Mouse (Mus musculus) CH12.LX (cell line): ENCODE measurements around the gene 4833427G06Rik.

Source experiments
- CHD1 ChIP-seq: IDR thresholded peaks from 2 replicates; pipeline ENCODE4 v1.6.1; 2012; ENCODE audit warnings: low read depth, low read length, improper control_type of control experiment, inconsistent platforms
- CTCF ChIP-seq, 2 experiments: IDR thresholded peaks in 1 of 2; conservative IDR thresholded peaks in 1 of 2; 2 replicates each; pipeline ENCODE4 v1.5.1; 2011 to 2012; ENCODE audit warnings: low read depth in 2 of 2, low read length in 2 of 2, improper control_type of control experiment in 1 of 2, inconsistent platforms in 1 of 2, mild to moderate bottlenecking in 1 of 2, moderate library complexity in 1 of 2
- EP300 ChIP-seq: IDR thresholded peaks from 2 replicates; pipeline ENCODE4 v1.6.1; 2011; ENCODE audit warnings: low read length, improper control_type of control experiment
- MAFK ChIP-seq: IDR thresholded peaks from 2 replicates; pipeline ENCODE4 v1.6.1; 2011; ENCODE audit warnings: low read length, improper control_type of control experiment; ENCODE audit not compliant: insufficient replicate concordance
- MAZ ChIP-seq: IDR thresholded peaks from 2 replicates; pipeline ENCODE4 v1.6.1; 2012; ENCODE audit warnings: low read depth, mild to moderate bottlenecking, inconsistent platforms, low read length, improper control_type of control experiment, moderate library complexity
- MEF2A ChIP-seq: IDR thresholded peaks from 2 replicates; pipeline ENCODE4 v1.6.1; 2014; ENCODE audit warnings: low read depth, mild to moderate bottlenecking, inconsistent platforms, low read length, improper control_type of control experiment, borderline replicate concordance
- MXI1 ChIP-seq: IDR thresholded peaks from 2 replicates; pipeline ENCODE4 v1.6.1; 2011; ENCODE audit warnings: mild to moderate bottlenecking, low read depth, low read length, improper control_type of control experiment
- POLR2A ChIP-seq: IDR thresholded peaks from 2 replicates; pipeline ENCODE4 v1.6.1; 2011; ENCODE audit warnings: low read depth, mild to moderate bottlenecking, improper control_type of control experiment, low read length
- RAD21 ChIP-seq: IDR thresholded peaks from 2 replicates; pipeline ENCODE4 v1.6.1; 2011; ENCODE audit warnings: low read depth, mild to moderate bottlenecking, low read length, improper control_type of control experiment, moderate library complexity
- SIN3A ChIP-seq: IDR thresholded peaks from 2 replicates; pipeline ENCODE4 v1.6.1; 2012; ENCODE audit warnings: low read length, improper control_type of control experiment, inconsistent platforms
- TCF12 ChIP-seq: IDR thresholded peaks from 2 replicates; pipeline ENCODE4 v1.6.1; 2014; ENCODE audit warnings: low read depth, mild to moderate bottlenecking, inconsistent platforms, low read length, improper control_type of control experiment
- USF1 ChIP-seq: IDR thresholded peaks from 2 replicates; pipeline ENCODE4 v1.6.1; 2014; ENCODE audit warnings: low read depth, mild to moderate bottlenecking, inconsistent platforms, low read length, improper control_type of control experiment

GRCm38 (mm10) chr9:51103808-51104514 is 2.1 kb upstream of the 4833427G06Rik start:
- no peak for TF ChIP-seq MAFK
- TF ChIP-seq CTCF (conservative IDR thresholded peaks at IDR 0.05 in 1 of 2, IDR thresholded peaks at IDR 0.05 in 1 of 2; ENCODE audit: low read depth in 2 of 2, low read length in 2 of 2), result no peak
- TF ChIP-seq EP300, result no peak
- no peak for TF ChIP-seq USF1
- TF ChIP-seq MXI1, result no peak
- TF ChIP-seq RAD21, result no peak
- TF ChIP-seq CHD1, result no peak
- no peak for TF ChIP-seq MEF2A
- no peak for TF ChIP-seq SIN3A
- no peak for TF ChIP-seq MAZ
- no peak for TF ChIP-seq TCF12
- no peak for TF ChIP-seq POLR2A
